In genomic region chr6:59424871-59425740, GRCm38 (mm10) we compare ENCODE assay signal across 10 mouse cellular contexts. TPM values are rescaled to one million over a fixed set of nuclear protein-coding genes. Genes with fewer than 3 reads are reported as not detected.
A peak's percentile ranks its signal among the peaks of the same experiment; 100 is the strongest.
DNase-seq lines count a peak whose midpoint lies in the region; ATAC-seq and TF ChIP-seq lines count a peak whose summit lies in the region.
"Had no signal": no experiment of that assay in that cellular context is flagged by ENCODE, and none has a peak within 500 bp of the region (broad histone marks: within the 10 kb centered on the region; RNA-seq: fewer than 3 reads in every experiment).

No protein-coding gene starts in this region.

- H3K4me3 ChIP-seq in heart, postnatal 0 days (ENCODE audit: low read depth, low read length) = peak overlapping the region; percentile 44; the same call in 1 of the 2 replicates
- peak overlapping the region; percentile 35 for H3K4me3 ChIP-seq in brown adipose tissue, adult 24 weeks (ENCODE audit: insufficient read depth, low read depth, low read length)
- H3K4me3 ChIP-seq in thymus, adult 2 months (ENCODE audit: control insufficient read depth, insufficient read depth, low read length) = no peak overlapping the region
- H3K4me3 ChIP-seq in forebrain, embryonic 10.5 days = no peak overlapping the region

- 66% methylated on average over 10 of the region's 10 CpGs for WGBS in heart, postnatal 0 days
- 58% methylated on average over 10 of the region's 10 CpGs for WGBS in thymus, adult 2 months
- WGBS in forebrain, embryonic 10.5 days = 80% methylated on average over 10 of the region's 10 CpGs

- H3K9ac ChIP-seq in heart, postnatal 0 days (replicated peaks; ENCODE audit: low read depth, low read length) = no peak overlapping the region

- H3K4me1 ChIP-seq in heart, postnatal 0 days (ENCODE audit: control insufficient read depth, insufficient read depth) = no peaks in the 10 kb centered on the region; the same call in 1 of the 2 replicates
- peaks cover 14% of the 10 kb centered on the region; the same call in 1 of the 2 replicates for H3K4me1 ChIP-seq in brown adipose tissue, adult 24 weeks (ENCODE audit: control insufficient read depth, insufficient read depth, insufficient read length, low read length)
- H3K4me1 ChIP-seq in thymus, adult 2 months (replicated peaks; ENCODE audit: control insufficient read depth, insufficient read depth, low read length) = peaks cover 7% of the 10 kb centered on the region
- H3K4me1 ChIP-seq in forebrain, embryonic 10.5 days = peaks cover 10% of the 10 kb centered on the region

- no peak for TF ChIP-seq POLR2A in thymus, adult 2 months (IDR thresholded peaks at IDR 0.05; ENCODE audit: control insufficient read depth, extremely low read depth, insufficient read depth, low read length, poor library complexity)

- H3K36me3 ChIP-seq in heart, postnatal 0 days (replicated peaks; ENCODE audit: control insufficient read depth, insufficient read depth, low read length) = no peaks in the 10 kb centered on the region
- H3K36me3 ChIP-seq in thymus, adult 2 months (ENCODE audit: control insufficient read depth, insufficient read depth, low read length) = no peaks in the 10 kb centered on the region
- H3K36me3 ChIP-seq in forebrain, embryonic 10.5 days (replicated peaks) = no peaks in the 10 kb centered on the region
- H3K36me3 ChIP-seq: midbrain, embryonic 12.5 days had no signal

- no peak for DNase-seq in heart, postnatal 0 days (ENCODE audit: low spot score)
- DNase-seq in heart, adult 18-20 months = no peak
- DNase-seq in lung, postnatal 10 days = peak; percentile 5
- DNase-seq in frontal cortex, adult 2 months (ENCODE audit: extremely low spot score in 1 of 2, low spot score in 1 of 2) = no peak
- DNase-seq in thymus, adult 2 months = no peak
- no peak for DNase-seq in forebrain, embryonic 10.5 days (ENCODE audit: extremely low spot score, low spot score)
- DNase-seq: kidney, postnatal 14 days had no signal

- no peak for TF ChIP-seq CTCF in heart, postnatal 0 days (IDR thresholded peaks at IDR 0.05; ENCODE audit: low read depth)
- no peak for TF ChIP-seq CTCF in thymus, adult 2 months (IDR thresholded peaks at IDR 0.05; ENCODE audit: borderline replicate concordance, control insufficient read depth, extremely low read depth, insufficient read depth, low read length, poor library complexity)

- peak overlapping the region; percentile 66; the same call in 1 of the 2 replicates for H3K4me2 ChIP-seq in heart, postnatal 0 days (ENCODE audit: low read depth, low read length)

- no peaks in the 10 kb centered on the region for H3K27me3 ChIP-seq in heart, postnatal 0 days (ENCODE audit: control insufficient read depth, insufficient read depth, low read length)
- no peaks in the 10 kb centered on the region for H3K27me3 ChIP-seq in thymus, adult 2 months (ENCODE audit: control insufficient read depth, insufficient read depth, low read length)
- peaks cover 15% of the 10 kb centered on the region for H3K27me3 ChIP-seq in forebrain, embryonic 10.5 days (ENCODE audit: poor library complexity, severe bottlenecking)
- H3K27me3 ChIP-seq: midbrain, embryonic 12.5 days had no signal

- TF ChIP-seq EP300 in heart, postnatal 0 days (IDR thresholded peaks at IDR 0.05; ENCODE audit: low read depth) = no peak

- no peaks in the 10 kb centered on the region for H3K9me3 ChIP-seq in heart, postnatal 0 days (replicated peaks; ENCODE audit: control insufficient read depth, low read length)
- H3K9me3 ChIP-seq in forebrain, embryonic 10.5 days = no peaks in the 10 kb centered on the region
- H3K9me3 ChIP-seq: midbrain, embryonic 12.5 days had no signal

- ATAC-seq in heart, postnatal 0 days (ENCODE audit: insufficient read depth, low read depth) = no peak
- ATAC-seq in CD4-positive, CD25-positive, alpha-beta regulatory T cell, adult 4 months = peak; percentile 12

- H3K27ac ChIP-seq in heart, postnatal 0 days (ENCODE audit: low read depth) = no peak overlapping the region
- H3K27ac ChIP-seq in brown adipose tissue, adult 24 weeks (replicated peaks; ENCODE audit: low read depth, low read length) = peak overlapping the region; percentile 42
- no peak overlapping the region for H3K27ac ChIP-seq in thymus, adult 2 months (ENCODE audit: control insufficient read depth, insufficient read depth, low read length)
- H3K27ac ChIP-seq in forebrain, embryonic 10.5 days = no peak overlapping the region

RNA-seq across cellular contexts. Expression of gene Gprin3, which starts 1.0 kb away (rescaled TPM):
- 2.0 and 2.9 TPM in 2 replicates for total RNA-seq in heart, postnatal 0 days (2014; rRNA removed; ENCODE audit: low replicate concordance)
- polyA plus RNA-seq in heart, postnatal 0 days (2015; fragmentation: Nextera tagmentation; extraction: Ambion mirVana) = 1.9 and 2.0 TPM in 2 replicates
- total RNA-seq in heart, adult 18-20 months (2021) = under 1 TPM; 0.32 to 0.69 TPM
- polyA plus RNA-seq in CD4-positive, CD25-positive, alpha-beta regulatory T cell, adult 4 months (2017; shearing (Covaris generic)) = 10 to 100 TPM; 14.3 to 22.5 TPM
- 3.7 and 5.5 TPM in 2 replicates for polyA plus RNA-seq in brown adipose tissue, adult 24 weeks (2012; ENCODE audit: insufficient read depth, insufficient read length, missing spikeins)
- polyA plus RNA-seq in frontal cortex, adult 2 months (2012; rRNA removed) = 1.0 and 1.1 TPM in 2 replicates
- polyA plus RNA-seq in thymus, adult 2 months (2012; rRNA removed) = 0.73 and 1.1 TPM in 2 replicates
- 0.02 and 0.05 TPM in 2 replicates for polyA plus RNA-seq in forebrain, embryonic 10.5 days (2016; fragmentation: Nextera tagmentation; extraction: Ambion mirVana)

Comparison
In these comparisons a context has a peak if more than half of its experiments do, and no peak if none do; other contexts are left out.
1. H3K4me3 ChIP-seq: peak in heart, postnatal 0 days (single experiment) and brown adipose tissue, adult 24 weeks (single experiment); none in thymus, adult 2 months (single experiment) and forebrain, embryonic 10.5 days (single experiment).